Mouse (Mus musculus) neural tube, embryonic 15.5 days (tissue): ENCODE measurements around the gene Wfikkn1. TPM values are rescaled to one million over a fixed set of nuclear protein-coding genes. Genes with fewer than 3 reads are reported as not detected.

Source experiments
- ATAC-seq: fragments of 200-750 bp; cut with Nextera tagmentation; 2 replicates; pipeline ENCODE4 v1.8.0; 2017; ENCODE audit warnings: mild to moderate bottlenecking, moderate TSS enrichment, moderate library complexity; ENCODE audit not compliant: low FRiP score
- H3K27ac ChIP-seq: fragments of 300-500 bp; sonication (generic); replicated peaks from 2 replicates; pipeline ENCODE4 v1.5.1; 2015; ENCODE audit warnings: mild to moderate bottlenecking, inconsistent platforms
- H3K27me3 ChIP-seq: fragments of 300-500 bp; sonication (generic); replicated peaks from 2 replicates; pipeline ENCODE4 v1.6.1; 2015; ENCODE audit warnings: inconsistent platforms
- H3K36me3 ChIP-seq: fragments of 300-500 bp; sonication (generic); 2 replicates; pipeline ENCODE4 v1.6.1; 2015; ENCODE audit warnings: inconsistent platforms
- H3K4me1 ChIP-seq: fragments of 300-500 bp; sonication (generic); 2 replicates; pipeline ENCODE4 v1.6.1; 2015; ENCODE audit warnings: inconsistent platforms
- H3K4me2 ChIP-seq: fragments of 300-500 bp; sonication (generic); 2 replicates; pipeline ENCODE4 v1.6.1; 2015; ENCODE audit warnings: inconsistent platforms, mild to moderate bottlenecking, moderate library complexity
- H3K4me3 ChIP-seq: fragments of 300-500 bp; sonication (generic); replicated peaks from 2 replicates; pipeline ENCODE4 v1.5.1; 2015; ENCODE audit warnings: mild to moderate bottlenecking, inconsistent platforms
- H3K9ac ChIP-seq: fragments of 300-500 bp; sonication (generic); replicated peaks from 2 replicates; pipeline ENCODE4 v1.6.1; 2015; ENCODE audit warnings: mild to moderate bottlenecking, inconsistent platforms
- H3K9me3 ChIP-seq: fragments of 300-500 bp; sonication (generic); replicated peaks from 2 replicates; pipeline ENCODE4 v1.6.1; 2016; ENCODE audit warnings: inconsistent platforms
- WGBS: fragments of 180-500 bp; shearing (Covaris S2); methylation state at CpG from one replicate; pipeline ENCODE4 v1.1.7; 2015; ENCODE audit warnings: mixed read lengths; 5-methylcytosine and 5-hydroxymethylcytosine counted together
- polyA plus RNA-seq: library from polyadenylated mRNA; unstranded; fragments of >200 nt; fragmentation: Nextera tagmentation; extraction: Ambion mirVana; gene quantifications from 2 replicates; pipeline ENCODE4 v1.2.1, GENCODE M21; 2015

The Wfikkn1 gene
- polyA plus RNA-seq, 1 experiment from 2014 or later: 0.47 TPM

- 7% methylated on average over 7 of the region's 7 CpGs for WGBS
- Histone ChIP-seq H3K9ac (peak overlapping the region; percentile 73), H3K4me2 (peak overlapping the region; percentile 90), H3K27ac (no peak overlapping the region), H3K9me3 (no peaks in the 10 kb centered on the region), H3K27me3 (no peaks in the 10 kb centered on the region), H3K36me3 (peaks cover 6% of the 10 kb centered on the region; the same call in 1 of the 2 replicates), H3K4me1 (peaks cover 14% of the 10 kb centered on the region), H3K4me3 (peak overlapping the region; percentile 69)
- no peak for ATAC-seq
Measured at GRCm38 (mm10) chr17:25867509-25867835, 13.2 kb downstream of the Wfikkn1 start.

GRCm38 (mm10) chr17:25866172-25866571 is 14.5 kb downstream of the Wfikkn1 start:
- H3K9ac ChIP-seq: no peak overlapping the region
- H3K4me2 ChIP-seq: no peak overlapping the region
- no peak overlapping the region for H3K4me3 ChIP-seq
- no peak overlapping the region for H3K27ac ChIP-seq
- no peak for ATAC-seq
- no peaks in the 10 kb centered on the region for H3K9me3 ChIP-seq
- H3K36me3 ChIP-seq: peaks cover 6% of the 10 kb centered on the region; the same call in 1 of the 2 replicates
- whole genome bisulfite sequencing: 94% methylated on average over 3 of the region's 3 CpGs
- no peaks in the 10 kb centered on the region for H3K27me3 ChIP-seq
- peaks cover 21% of the 10 kb centered on the region for H3K4me1 ChIP-seq

DNA sequence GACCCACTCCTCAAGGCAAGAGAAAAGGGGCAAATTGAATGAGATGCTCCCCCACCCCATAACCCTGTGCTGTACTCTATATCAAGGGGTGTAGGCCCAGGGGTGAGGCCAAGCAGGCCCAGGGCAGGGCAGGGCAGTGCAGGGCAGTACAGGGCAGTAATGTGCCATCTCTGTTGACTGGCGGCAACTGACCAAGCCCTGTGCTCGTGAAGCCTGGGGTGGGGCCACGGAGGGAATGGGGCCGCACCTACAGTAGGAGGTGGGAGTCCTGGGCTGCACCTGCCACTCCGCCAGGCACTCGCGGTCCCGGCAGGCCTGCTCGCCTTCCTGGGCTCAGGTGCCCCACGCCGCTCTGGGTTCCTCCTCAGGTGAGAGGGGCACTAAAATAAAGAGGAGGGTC is 15.4 kb downstream of the Wfikkn1 start:
- H3K27ac ChIP-seq: no peak overlapping the region
- WGBS: 90% methylated on average over 11 of the region's 11 CpGs
- H3K4me2 ChIP-seq: no peak overlapping the region
- no peak overlapping the region for H3K4me3 ChIP-seq
- H3K4me1 ChIP-seq: peaks cover 30% of the 10 kb centered on the region
- H3K27me3 ChIP-seq: no peaks in the 10 kb centered on the region
- no peak overlapping the region for H3K9ac ChIP-seq
- ATAC-seq: no peak
- no peaks in the 10 kb centered on the region for H3K9me3 ChIP-seq
- H3K36me3 ChIP-seq: peaks cover 6% of the 10 kb centered on the region; the same call in 1 of the 2 replicates

- H3K27me3 ChIP-seq: no peaks in the 10 kb centered on the region
- H3K27ac ChIP-seq: no peak overlapping the region
- H3K4me3 ChIP-seq: no peak overlapping the region
- H3K4me2 ChIP-seq: no peak overlapping the region
- peaks cover 33% of the 10 kb centered on the region for H3K4me1 ChIP-seq
- H3K36me3 ChIP-seq: peaks cover 6% of the 10 kb centered on the region; the same call in 1 of the 2 replicates
- no peak for ATAC-seq
- 91% methylated on average over 14 of the region's 14 CpGs for WGBS
- H3K9ac ChIP-seq: no peak overlapping the region
- no peaks in the 10 kb centered on the region for H3K9me3 ChIP-seq
Measured at GRCm38 (mm10) chr17:25864311-25864710, 16.3 kb downstream of the Wfikkn1 start.

GRCm38 (mm10) chr17:25863681-25864080 is 17.0 kb downstream of the Wfikkn1 start:
- Histone ChIP-seq H3K36me3 (peaks cover 6% of the 10 kb centered on the region; the same call in 1 of the 2 replicates), H3K9ac (no peak overlapping the region), H3K27ac (no peak overlapping the region), H3K4me2 (no peak overlapping the region), H3K4me3 (no peak overlapping the region), H3K4me1 (peaks cover 28% of the 10 kb centered on the region), H3K27me3 (no peaks in the 10 kb centered on the region), H3K9me3 (no peaks in the 10 kb centered on the region)
- ATAC-seq: no peak
- WGBS: 93% methylated on average over 6 of the region's 6 CpGs

DNA sequence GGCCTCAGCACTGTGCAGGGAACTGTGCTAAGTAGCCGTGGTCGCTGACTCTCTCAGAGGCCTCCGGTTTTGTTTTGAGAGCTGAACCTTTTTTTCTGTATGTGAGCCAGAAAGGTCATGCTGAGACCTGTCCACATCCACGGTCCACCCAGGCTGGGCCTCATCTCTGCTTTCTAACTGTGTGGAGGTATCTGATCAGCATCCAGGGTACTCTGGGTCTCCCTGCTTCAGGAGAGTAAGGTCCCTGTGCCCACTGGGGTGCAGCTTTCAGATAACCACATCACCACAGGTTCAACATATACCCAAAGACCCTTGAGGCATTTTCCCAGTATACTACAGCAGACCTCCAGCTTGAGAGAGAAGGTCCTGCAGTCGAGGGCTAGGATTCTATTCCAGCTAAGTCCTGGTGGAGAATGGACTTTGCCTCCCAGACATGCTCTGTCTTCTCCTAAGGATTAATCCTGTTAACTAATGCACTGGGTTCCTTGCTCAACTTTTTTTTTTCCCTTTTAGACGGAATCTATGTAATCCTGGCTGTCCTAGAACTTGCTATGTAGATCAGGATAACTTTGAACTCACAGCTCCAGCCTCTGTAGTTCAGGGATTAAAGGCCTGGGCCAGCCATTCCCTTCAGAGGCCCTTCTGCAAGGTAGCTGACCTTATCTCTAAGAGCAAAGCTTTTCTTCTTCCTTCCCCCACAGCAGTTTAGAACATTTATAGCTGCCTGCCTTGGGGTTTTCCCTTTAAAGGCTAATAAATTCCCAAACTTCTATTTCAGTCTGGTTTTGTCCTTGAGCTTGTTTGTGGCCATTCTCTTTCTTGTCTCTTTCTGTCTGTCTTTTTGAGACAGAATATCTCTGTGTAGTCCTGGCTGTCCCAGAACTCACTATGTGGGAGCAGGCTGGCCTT is 18.7 kb downstream of the Wfikkn1 start:
- H3K27me3 ChIP-seq: no peaks in the 10 kb centered on the region
- peaks cover 18% of the 10 kb centered on the region for H3K4me1 ChIP-seq
- H3K4me3 ChIP-seq: peak overlapping the region; percentile 71
- ATAC-seq: peak; percentile 25
- 14% methylated on average over 6 of the region's 6 CpGs for WGBS
- H3K27ac ChIP-seq: peak overlapping the region; percentile 90
- peak overlapping the region; percentile 92 for H3K9ac ChIP-seq
- H3K4me2 ChIP-seq: peak overlapping the region; percentile 91
- H3K9me3 ChIP-seq: no peaks in the 10 kb centered on the region
- H3K36me3 ChIP-seq: peaks cover 6% of the 10 kb centered on the region; the same call in 1 of the 2 replicates

DNA sequence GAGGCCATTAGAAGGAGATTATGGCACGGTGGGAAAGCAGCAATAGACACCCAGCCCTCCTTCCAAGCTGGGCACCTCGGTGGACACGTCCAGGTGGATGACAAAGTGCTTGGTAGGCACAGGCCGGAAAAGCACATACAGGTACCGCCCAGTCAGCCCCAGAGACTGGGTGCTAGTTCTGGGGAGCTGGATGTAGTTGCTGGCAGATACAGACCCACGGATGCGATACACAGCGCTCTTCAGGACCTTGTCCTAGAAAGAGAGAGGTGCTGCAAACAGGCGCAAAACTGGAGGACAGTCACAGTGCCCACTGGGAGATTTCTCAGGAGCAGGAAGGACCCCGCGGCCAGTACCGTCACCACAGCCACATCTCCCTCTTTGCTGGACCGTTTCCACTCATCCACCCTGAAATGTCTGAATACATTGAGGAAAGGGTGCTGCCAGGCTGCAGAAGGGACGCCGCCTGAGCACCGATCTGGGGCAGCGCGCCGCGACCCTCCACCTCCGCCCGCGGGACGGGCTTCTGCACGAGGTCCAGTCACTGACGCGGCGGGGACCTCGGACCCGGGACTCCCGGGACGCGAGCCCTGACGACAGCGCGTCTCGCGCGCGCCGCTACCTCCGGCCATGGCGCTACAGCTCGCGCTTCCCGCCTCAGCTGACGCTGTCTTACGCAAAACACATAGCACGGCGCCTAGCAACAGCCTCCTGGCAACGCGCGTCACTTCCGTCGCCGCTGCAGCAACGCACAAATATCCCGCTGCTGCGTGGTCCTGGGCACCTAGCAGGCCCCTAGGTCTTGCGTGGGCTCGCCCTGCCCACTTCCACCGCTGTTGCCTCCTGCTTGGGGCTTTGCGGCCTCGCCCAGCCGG is 19.6 kb downstream of the Wfikkn1 start, which contains the start of gene Wdr90:
Gene Wdr90, minus strand, starts transcription at position 670 of the 872 bp plus-strand sequence.
- Histone ChIP-seq H3K9ac (peak within 1 kb of the TSS; percentile 92), H3K4me2 (peak within 1 kb of the TSS; percentile 91), H3K27me3 (no peaks in the 10 kb centered on the region), H3K4me3 (peak within 1 kb of the TSS; percentile 71), H3K27ac (peak within 1 kb of the TSS; percentile 90), H3K4me1 (peaks cover 18% of the 10 kb centered on the region), H3K9me3 (no peaks in the 10 kb centered on the region), H3K36me3 (peaks cover 6% of the 10 kb centered on the region; the same call in 1 of the 2 replicates)
- peak; percentile 95 for ATAC-seq
- WGBS: 3% methylated on average over 65 of the region's 65 CpGs

DNA sequence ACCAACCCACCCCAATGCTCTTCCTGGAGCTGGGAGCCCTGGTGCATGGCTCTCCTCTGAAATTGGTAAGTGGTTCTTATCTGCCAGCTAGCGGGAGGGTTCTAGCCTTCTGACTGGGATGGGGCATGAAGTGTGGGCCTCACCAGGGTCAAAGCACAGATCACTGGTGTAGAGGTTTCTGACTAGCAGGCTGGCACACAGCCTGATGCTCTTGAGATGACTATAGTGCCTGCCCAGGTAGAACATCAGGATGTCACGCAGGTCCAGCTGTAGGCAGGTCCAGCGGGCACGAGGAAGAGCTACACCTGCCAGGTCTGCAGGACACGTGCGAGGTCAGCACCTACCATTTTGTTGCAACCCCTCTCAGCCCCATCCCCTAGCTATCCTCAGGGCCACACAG is 20.4 kb downstream of the Wfikkn1 start:
- Histone ChIP-seq H3K4me3 (peak overlapping the region; percentile 71), H3K27me3 (no peaks in the 10 kb centered on the region), H3K36me3 (peaks cover 6% of the 10 kb centered on the region; the same call in 1 of the 2 replicates), H3K4me1 (peaks cover 18% of the 10 kb centered on the region), H3K9me3 (no peaks in the 10 kb centered on the region), H3K4me2 (peak overlapping the region; percentile 91), H3K9ac (peak overlapping the region; percentile 92), H3K27ac (no peak overlapping the region)
- no peak for ATAC-seq
- 94% methylated on average over 6 of the region's 6 CpGs for WGBS

- under 1% methylated on average over 21 of the region's 21 CpGs for WGBS
- H3K4me3 ChIP-seq: peak within 1 kb of the TSS; percentile 81
- peaks cover 40% of the 10 kb centered on the region for H3K36me3 ChIP-seq
Measured at GRCm38 (mm10) chr17:25844396-25844901, 36.2 kb downstream of the Wfikkn1 start, which contains the start of gene Rhot2. Gene Rhot2, minus strand, starts transcription at chr17:25844851.

DNA sequence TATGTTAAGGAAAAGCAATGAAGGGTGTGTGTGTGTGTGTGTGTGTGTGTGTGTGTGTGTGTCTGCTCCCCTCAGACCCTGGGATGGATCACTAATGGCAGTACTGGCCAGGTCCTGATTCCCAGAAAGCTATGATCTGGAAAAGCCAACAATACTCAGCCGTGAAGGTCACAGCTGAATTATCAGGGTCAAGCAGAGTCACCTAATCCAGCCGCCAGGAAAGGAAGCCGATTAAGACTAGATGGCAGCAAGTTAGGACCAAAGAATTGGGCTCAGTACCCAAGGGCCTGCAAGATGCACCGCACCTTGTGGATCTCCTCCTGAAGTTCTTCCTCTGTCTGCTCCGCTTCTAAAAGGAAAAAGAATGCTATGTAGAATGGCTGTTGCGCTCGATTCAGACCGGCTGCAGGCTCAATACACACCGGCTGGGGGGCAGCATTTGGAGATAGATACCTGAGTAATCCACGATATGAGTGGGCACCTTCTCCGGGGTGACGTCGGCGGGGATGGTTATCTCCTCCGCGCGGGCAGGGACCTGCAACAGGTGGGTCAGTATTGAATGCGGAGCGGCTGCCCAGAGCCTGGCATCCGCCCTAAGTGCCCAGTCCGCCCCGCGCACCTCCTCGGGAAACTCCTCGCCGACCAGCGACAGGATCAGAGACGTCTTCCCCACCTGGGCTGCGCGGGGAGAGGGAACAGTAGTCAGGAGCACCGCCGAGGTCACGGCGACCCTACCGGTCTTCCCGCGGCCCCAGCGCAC is 36.8 kb downstream of the Wfikkn1 start:
- Histone ChIP-seq H3K27ac (peak overlapping the region; percentile 79), H3K36me3 (peaks cover 42% of the 10 kb centered on the region), H3K4me2 (peak overlapping the region; percentile 80), H3K9me3 (no peaks in the 10 kb centered on the region), H3K27me3 (no peaks in the 10 kb centered on the region), H3K9ac (peak overlapping the region; percentile 86), H3K4me1 (peaks cover 24% of the 10 kb centered on the region), H3K4me3 (peak overlapping the region; percentile 81)
- peak; percentile 9; the same call in 1 of the 2 replicates for ATAC-seq
- 4% methylated on average over 38 of the region's 38 CpGs for WGBS

More at GRCm38 (mm10) chr17:25844396-25844901, 36.2 kb downstream of the Wfikkn1 start, which contains the start of gene Rhot2:
- peak; percentile 92 for ATAC-seq
- Histone ChIP-seq H3K4me2 (peak within 1 kb of the TSS; percentile 80), H3K4me1 (peaks cover 22% of the 10 kb centered on the region), H3K27me3 (no peaks in the 10 kb centered on the region), H3K9ac (peak within 1 kb of the TSS; percentile 86), H3K9me3 (no peaks in the 10 kb centered on the region), H3K27ac (peak within 1 kb of the TSS; percentile 79)
